Mouse (Mus musculus) liver, embryonic 16.5 days (tissue): ENCODE measurements around the gene Sult1a1. TPM values are rescaled to one million over a fixed set of nuclear protein-coding genes. Genes with fewer than 3 reads are reported as not detected.

Experiments
- ATAC-seq: fragments of 200-750 bp; cut with Nextera tagmentation; 2 replicates; pipeline ENCODE4 v1.8.0; 2017; ENCODE audit warnings: low read depth, mild to moderate bottlenecking, moderate number of reproducible peaks, moderate library complexity
- H3K27ac ChIP-seq: fragments of 300-500 bp; sonication (generic); 2 replicates; pipeline ENCODE4 v1.5.1; 2014; ENCODE audit warnings: mild to moderate bottlenecking, low read length
- H3K27me3 ChIP-seq: fragments of 300-500 bp; sonication (generic); 2 replicates; pipeline ENCODE4 v1.6.1; 2014; ENCODE audit warnings: low read depth, low read length, mixed read lengths; ENCODE audit not compliant: control insufficient read depth, insufficient read depth
- H3K36me3 ChIP-seq: fragments of 300-500 bp; sonication (generic); 2 replicates; pipeline ENCODE4 v1.6.1; 2014; ENCODE audit warnings: mild to moderate bottlenecking; ENCODE audit not compliant: control insufficient read depth, insufficient read depth
- H3K4me1 ChIP-seq: fragments of 300-500 bp; sonication (generic); 2 replicates; pipeline ENCODE4 v1.6.1; 2014; ENCODE audit warnings: low read depth, low read length, mixed read lengths; ENCODE audit not compliant: control insufficient read depth
- H3K4me2 ChIP-seq: fragments of 300-500 bp; sonication (generic); 2 replicates; pipeline ENCODE4 v1.6.1; 2014; ENCODE audit warnings: low read depth, low read length, mixed read lengths
- H3K4me3 ChIP-seq: fragments of 300-500 bp; sonication (generic); 2 replicates; pipeline ENCODE4 v1.5.1; 2014; ENCODE audit warnings: low read depth, mild to moderate bottlenecking, low read length
- H3K9ac ChIP-seq: fragments of 300-500 bp; sonication (generic); 2 replicates; pipeline ENCODE4 v1.6.1; 2014; ENCODE audit warnings: low read depth, low read length
- H3K9me3 ChIP-seq: fragments of 300-500 bp; sonication (generic); replicated peaks from 2 replicates; pipeline ENCODE4 v1.6.1; 2016; ENCODE audit warnings: low read length; ENCODE audit not compliant: control insufficient read depth
- WGBS: fragments of 180-500 bp; shearing (Covaris S2); extraction: QIAGEN DNeasy Blood & Tissue Kit; methylation state at CpG from one replicate; pipeline ENCODE4 v1.1.7; 2014; ENCODE audit not compliant: insufficient replicate concordance; 5-methylcytosine and 5-hydroxymethylcytosine counted together
- polyA plus RNA-seq: library from polyadenylated mRNA; unstranded; fragments of >200 nt; fragmentation: Nextera tagmentation; extraction: Ambion mirVana; gene quantifications from 2 replicates; pipeline ENCODE4 v1.2.1, GENCODE M21; 2015

Gene Sult1a1
- polyA plus RNA-seq, 1 experiment from 2014 or later = 88.7 TPM

DNA sequence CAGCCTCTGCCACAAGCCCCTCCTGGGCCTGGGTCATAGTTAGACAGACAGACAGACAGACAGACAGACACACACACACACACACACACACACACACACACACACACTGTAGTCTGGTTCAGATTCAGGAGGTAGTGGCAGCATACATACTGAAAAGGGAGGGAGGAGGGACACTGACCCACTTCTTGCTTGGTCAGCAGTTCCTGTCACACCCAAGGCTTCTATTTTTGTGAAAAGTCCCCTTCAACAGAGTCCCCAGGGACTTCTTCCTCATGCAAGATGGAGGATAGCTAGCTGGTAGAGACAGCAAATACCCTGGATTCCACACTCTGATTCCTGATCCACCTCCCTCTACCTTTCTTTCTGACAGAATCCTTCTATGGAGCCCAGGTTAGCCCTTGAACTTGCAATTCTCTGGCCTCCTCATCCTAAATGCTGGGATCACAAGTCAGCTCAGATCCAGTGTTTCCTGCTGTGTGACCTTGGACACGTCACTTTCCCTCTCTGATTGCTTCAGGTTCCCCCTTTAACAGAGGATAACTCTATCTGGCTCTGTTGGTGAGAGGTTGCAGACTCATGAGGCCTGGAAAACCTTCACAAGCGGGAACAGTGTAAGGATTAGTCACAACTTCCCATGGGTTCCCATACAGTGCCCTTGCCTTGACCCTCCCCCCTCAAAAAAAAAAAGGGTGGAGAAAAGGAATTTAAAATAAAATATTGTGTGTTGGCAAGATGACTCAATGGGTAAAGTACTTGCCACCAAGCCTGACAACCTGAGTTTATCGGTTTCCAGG lies 50.2 kb downstream of the Sult1a1 start:
- no peaks in the 10 kb centered on the region for H3K9me3 ChIP-seq
- H3K4me2 ChIP-seq = no peak overlapping the region; the same call in 1 of the 2 replicates
- peaks cover 25% of the 10 kb centered on the region for H3K4me1 ChIP-seq
- H3K27me3 ChIP-seq = no peaks in the 10 kb centered on the region
- no peak for ATAC-seq
- 61% methylated on average over 3 of the region's 3 CpGs for WGBS
- no peak overlapping the region for H3K9ac ChIP-seq
- H3K36me3 ChIP-seq = no peaks in the 10 kb centered on the region
- H3K4me3 ChIP-seq = no peak overlapping the region
- no peak overlapping the region for H3K27ac ChIP-seq

DNA sequence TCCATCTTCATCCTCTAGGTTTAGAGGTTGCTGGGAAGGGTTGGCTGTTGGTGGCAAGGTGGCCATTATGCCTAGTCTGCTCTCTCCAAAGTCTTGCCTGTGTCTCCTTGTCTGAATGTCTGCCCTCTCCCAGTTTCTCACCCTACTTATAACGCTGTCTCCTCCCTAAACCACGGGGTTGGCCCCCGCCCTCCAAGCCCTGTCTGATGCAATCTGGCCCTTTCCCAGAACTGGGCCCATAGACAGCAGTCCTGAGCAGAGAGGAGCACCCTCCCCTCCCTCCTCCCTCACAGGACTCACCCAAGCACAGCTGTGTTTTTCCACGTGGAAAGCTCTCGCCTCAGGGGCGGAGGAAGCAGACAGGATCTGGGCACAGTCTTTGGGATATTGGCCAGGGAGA lies 50.9 kb downstream of the Sult1a1 start:
- Histone ChIP-seq H3K27me3 (no peaks in the 10 kb centered on the region), H3K27ac (no peak overlapping the region), H3K4me3 (peak overlapping the region; percentile 18; the same call in 1 of the 2 replicates), H3K4me1 (peaks cover 25% of the 10 kb centered on the region), H3K9me3 (no peaks in the 10 kb centered on the region), H3K4me2 (peak overlapping the region; percentile 17; the same call in 1 of the 2 replicates), H3K36me3 (no peaks in the 10 kb centered on the region), H3K9ac (no peak overlapping the region)
- peak; percentile 88 for ATAC-seq
- WGBS = 10% methylated on average over 6 of the region's 6 CpGs

DNA sequence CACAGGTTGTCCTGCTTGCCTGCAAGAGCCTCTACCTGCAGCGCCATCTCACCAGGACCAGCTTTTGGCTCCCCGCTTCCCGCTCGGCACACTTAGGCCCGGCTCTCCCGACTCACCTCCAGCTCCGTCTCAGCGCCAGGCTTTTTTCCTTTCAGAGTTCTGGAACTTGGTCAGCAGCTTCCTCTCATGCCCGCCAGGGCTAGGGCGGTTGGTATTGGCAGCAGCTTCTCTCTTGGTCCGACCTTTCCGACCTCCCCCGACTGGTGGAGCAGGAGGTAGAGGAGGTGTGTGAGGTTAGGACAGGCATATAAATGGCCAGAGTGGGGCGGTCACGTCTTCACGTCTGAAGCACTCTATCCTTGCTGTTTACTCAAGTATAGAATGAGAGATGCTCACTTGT lies 51.5 kb downstream of the Sult1a1 start:
- ATAC-seq = no peak
- 78% methylated on average over 16 of the region's 16 CpGs for WGBS
- Histone ChIP-seq H3K36me3 (no peaks in the 10 kb centered on the region), H3K4me3 (peak overlapping the region; percentile 18; the same call in 1 of the 2 replicates), H3K9me3 (no peaks in the 10 kb centered on the region), H3K9ac (no peak overlapping the region), H3K27me3 (no peaks in the 10 kb centered on the region), H3K27ac (no peak overlapping the region), H3K4me2 (peak overlapping the region; percentile 17; the same call in 1 of the 2 replicates), H3K4me1 (peaks cover 25% of the 10 kb centered on the region)

DNA sequence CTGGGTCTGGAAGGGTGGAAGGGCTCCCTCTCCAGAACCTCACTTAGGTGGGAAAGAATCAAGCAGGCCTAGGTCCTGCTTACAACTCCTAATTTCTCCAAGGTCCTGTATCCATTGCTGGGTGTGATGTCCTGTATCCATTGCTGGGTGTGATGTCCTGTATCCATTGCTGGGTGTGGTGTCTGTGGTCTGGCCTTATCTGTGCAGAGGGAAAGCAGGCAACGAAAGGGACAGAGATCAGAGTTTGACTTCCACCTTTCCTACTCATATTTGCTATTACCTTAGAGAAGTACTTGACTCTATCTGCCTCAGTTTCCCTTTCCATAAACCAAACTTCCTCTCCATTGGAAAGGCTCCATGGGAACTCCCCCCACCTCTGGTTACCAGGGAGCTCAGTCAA lies 52.9 kb downstream of the Sult1a1 start:
- 20% methylated on average over 1 of the region's 1 CpGs for WGBS

More for the DNA sequence above, 52.9 kb downstream of the Sult1a1 start:
- H3K9me3 ChIP-seq = no peaks in the 10 kb centered on the region
- H3K4me1 ChIP-seq = peaks cover 25% of the 10 kb centered on the region
- H3K4me3 ChIP-seq = no peak overlapping the region
- H3K9ac ChIP-seq = no peak overlapping the region
- no peaks in the 10 kb centered on the region for H3K36me3 ChIP-seq
- H3K27me3 ChIP-seq = no peaks in the 10 kb centered on the region
- H3K4me2 ChIP-seq = no peak overlapping the region
- no peak overlapping the region for H3K27ac ChIP-seq
- ATAC-seq = no peak

Other genes starting within 250 kb of the Sult1a1 start
- gene Rabep2, start 247.7 kb downstream of the Sult1a1 start, polyA plus RNA-seq = 6.0 and 6.3 TPM in 2 replicates
- 8.7 and 22.0 TPM in 2 replicates for gene Atp2a1, start 213.3 kb downstream of the Sult1a1 start, polyA plus RNA-seq
- gene Sh2b1, start 201.0 kb downstream of the Sult1a1 start, polyA plus RNA-seq = 14.2 and 14.5 TPM in 2 replicates
- gene Tufm, start 189.1 kb downstream of the Sult1a1 start, polyA plus RNA-seq = 81.0 and 84.0 TPM in 2 replicates
- 21.6 and 24.5 TPM in 2 replicates for gene Atxn2l, start 173.0 kb downstream of the Sult1a1 start, polyA plus RNA-seq
- 87.8 and 93.1 TPM in 2 replicates for gene Eif3c, start 110.0 kb downstream of the Sult1a1 start, polyA plus RNA-seq
- gene Apobr, start 91.5 kb downstream of the Sult1a1 start, polyA plus RNA-seq = 2.3 and 2.4 TPM in 2 replicates
- 11.7 and 11.9 TPM in 2 replicates for gene Cln3, start 90.6 kb downstream of the Sult1a1 start, polyA plus RNA-seq
- gene Il27, start 81.5 kb downstream of the Sult1a1 start, polyA plus RNA-seq = 0.09 and 0.27 TPM in 2 replicates
- gene Nupr1, start 45.6 kb downstream of the Sult1a1 start, polyA plus RNA-seq = 4.2 and 5.8 TPM in 2 replicates
- gene Sgf29, start 27.1 kb downstream of the Sult1a1 start, polyA plus RNA-seq = 20.8 and 28.6 TPM in 2 replicates
- gene Bola2, start 19.0 kb upstream of the Sult1a1 start, polyA plus RNA-seq = 72.6 and 78.4 TPM in 2 replicates
- 2.4 and 2.8 TPM in 2 replicates for gene Slx1b, start 19.4 kb upstream of the Sult1a1 start, polyA plus RNA-seq
- gene Coro1a, start 31.4 kb upstream of the Sult1a1 start, polyA plus RNA-seq = 98.9 and 105 TPM in 2 replicates
- 19.6 and 22.3 TPM in 2 replicates for gene Mapk3, start 83.2 kb upstream of the Sult1a1 start, polyA plus RNA-seq
- 0.36 and 0.55 TPM in 2 replicates for gene Gdpd3, start 89.9 kb upstream of the Sult1a1 start, polyA plus RNA-seq
- 102 and 119 TPM in 2 replicates for gene Ypel3, start 100.5 kb upstream of the Sult1a1 start, polyA plus RNA-seq
- 0.90 and 1.3 TPM in 2 replicates for gene Tbx6, start 105.1 kb upstream of the Sult1a1 start, polyA plus RNA-seq
- gene Ppp4c, start 116.1 kb upstream of the Sult1a1 start, polyA plus RNA-seq = 82.2 and 91.1 TPM in 2 replicates
- gene Fam57b, start 121.2 kb upstream of the Sult1a1 start, polyA plus RNA-seq = not detected in 2 replicates
- gene 4930451I11Rik, start 155.2 kb upstream of the Sult1a1 start, polyA plus RNA-seq = not detected in 2 replicates
- not detected in 2 replicates for gene Doc2a, start 171.0 kb upstream of the Sult1a1 start, polyA plus RNA-seq
- 10.0 and 10.8 TPM in 2 replicates for gene Hirip3, start 185.5 kb upstream of the Sult1a1 start, polyA plus RNA-seq
- 25.7 and 26.6 TPM in 2 replicates for gene Ino80e, start 185.9 kb upstream of the Sult1a1 start, polyA plus RNA-seq
- 11.7 and 13.2 TPM in 2 replicates for gene Taok2, start 208.3 kb upstream of the Sult1a1 start, polyA plus RNA-seq
- gene Tmem219, start 246.5 kb upstream of the Sult1a1 start, polyA plus RNA-seq = 18.7 and 20.0 TPM in 2 replicates